Comparison of ENCODE assay signal across 8 mouse cellular contexts in genomic region chr1:92641514-92642272, GRCm38 (mm10). TPM values are rescaled to one million over a fixed set of nuclear protein-coding genes. Genes with fewer than 3 reads are reported as not detected.
DNase-seq lines count a peak whose midpoint lies in the region; ATAC-seq and TF ChIP-seq lines count a peak whose summit lies in the region.

Gene Cops9 (minus strand): TSS chr1:92641985.

- H3K27me3 ChIP-seq in hindbrain, postnatal 0 days (ENCODE audit: insufficient read depth, low read length), result no peaks in the 10 kb centered on the region

- 0 out of 2 replicates have a peak, but pooled peaks cover 10% of the 10 kb centered on the region for H3K4me1 ChIP-seq in hindbrain, postnatal 0 days (ENCODE audit: insufficient read depth, low read length)

- WGBS in hindbrain, postnatal 0 days, result 2% methylated on average over 50 of the region's 50 CpGs

- peak; percentile 85 for ATAC-seq in common myeloid progenitor, adult 5-6 weeks (replicated peaks; ENCODE audit: low read depth, poor library complexity, severe bottlenecking)
- peak; percentile 95 for ATAC-seq in hindbrain, postnatal 0 days
- peak; percentile 93 for ATAC-seq in megakaryocyte, adult 5-6 weeks (ENCODE audit: poor library complexity, severe bottlenecking)

- TF ChIP-seq CTCF in gastrocnemius, adult 2 months (IDR thresholded peaks at IDR 0.05), result no peak
- TF ChIP-seq CTCF in hindbrain, postnatal 0 days (IDR thresholded peaks at IDR 0.05; ENCODE audit: low read depth), result no peak
- TF ChIP-seq CTCF in left cerebral cortex, adult 2 months (IDR thresholded peaks at IDR 0.05), result no peak

- H3K4me3 ChIP-seq in gastrocnemius, adult 2 months, result peak within 1 kb of the TSS; percentile 91
- H3K4me3 ChIP-seq in hindbrain, postnatal 0 days (ENCODE audit: low read length), result peak within 1 kb of the TSS; percentile 94
- H3K4me3 ChIP-seq in left cerebral cortex, adult 2 months, result peak within 1 kb of the TSS; percentile 97

- intact Hi-C loops in gastrocnemius, adult 2 months (cut with DNase I), result no loop called here
- intact Hi-C loops in left cerebral cortex, adult 2 months (cut with DNase I), result no loop called here

- H3K4me2 ChIP-seq in hindbrain, postnatal 0 days (ENCODE audit: low read depth, low read length), result peak within 1 kb of the TSS; percentile 99

- peak within 1 kb of the TSS; percentile 95 for H3K9ac ChIP-seq in hindbrain, postnatal 0 days (replicated peaks; ENCODE audit: low read length)

- peak; percentile 91 for DNase-seq in ZHBTc4 (ENCODE audit: low read depth, low spot score)
- DNase-seq in gastrocnemius, adult 2 months, result peak; percentile 95
- DNase-seq in hindbrain, postnatal 0 days (ENCODE audit: low spot score), result peak; percentile 96
- DNase-seq in left cerebral cortex, adult 2 months (ENCODE audit: extremely low spot score in 1 of 2, low spot score in 2 of 2), result peak; percentile 88
- DNase-seq in right cerebral cortex, adult 2 months (ENCODE audit: low spot score in 2 of 2), result peak; percentile 87 to 92
- peak; percentile 90 for DNase-seq in urinary bladder, postnatal 14 days (ENCODE audit: low spot score)

- H3K9me3 ChIP-seq in hindbrain, postnatal 0 days (ENCODE audit: low read length), result no peaks in the 10 kb centered on the region

- peaks cover 14% of the 10 kb centered on the region for H3K36me3 ChIP-seq in hindbrain, postnatal 0 days (ENCODE audit: insufficient read depth, low read length)

- H3K27ac ChIP-seq in gastrocnemius, adult 2 months, result peak within 1 kb of the TSS; percentile 89
- H3K27ac ChIP-seq in hindbrain, postnatal 0 days, result peak within 1 kb of the TSS; percentile 91
- H3K27ac ChIP-seq in left cerebral cortex, adult 2 months, result peak within 1 kb of the TSS; percentile 84

RNA-seq across cellular contexts. Expression of gene Cops9, which starts in this region (rescaled TPM):
- total RNA-seq in common myeloid progenitor, adult 5-6 weeks (2017), result 124 and 156 TPM in 2 replicates
- total RNA-seq in gastrocnemius, adult 2 months (2021), result 100 to 1,000 TPM; 171 to 192 TPM
- 201 and 223 TPM in 2 replicates for total RNA-seq in hindbrain, postnatal 0 days (2014; rRNA removed)
- polyA plus RNA-seq in hindbrain, postnatal 0 days (2015; fragmentation: Nextera tagmentation; extraction: Ambion mirVana), result 641 and 676 TPM in 2 replicates
- total RNA-seq in left cerebral cortex, adult 2 months (2021), result 100 to 1,000 TPM; 237 TPM
- 178 and 190 TPM in 2 replicates for total RNA-seq in megakaryocyte, adult 5-6 weeks (2015)
- 166 and 180 TPM in 2 replicates for total RNA-seq in megakaryocyte, adult 5-6 weeks (2017)

Comparison
In these comparisons a context has a peak if more than half of its experiments do, and no peak if none do; other contexts are left out.
1. Peak in every context shown above with its lines: DNase-seq, ATAC-seq, H3K4me3 ChIP-seq and H3K27ac ChIP-seq.